Mouse (Mus musculus) ES-E14 (cell line): ENCODE data around the gene Szrd1.

ENCODE experiments used
- CHD2 ChIP-seq: IDR thresholded peaks from 2 replicates; pipeline ENCODE4 v1.6.1; 2014; ENCODE audit warnings: mild to moderate bottlenecking, low read depth, low read length, inconsistent platforms
- ZC3H11A ChIP-seq: IDR thresholded peaks from 2 replicates; pipeline ENCODE4 v1.6.1; 2012; ENCODE audit warnings: low read depth, mild to moderate bottlenecking, inconsistent platforms, low read length, borderline replicate concordance
- ZNF384 ChIP-seq: IDR thresholded peaks from 2 replicates; pipeline ENCODE4 v1.6.1; 2012; ENCODE audit warnings: low read depth, low read length, inconsistent platforms

- TF ChIP-seq ZC3H11A = no peak
- no peak for TF ChIP-seq CHD2
- no peak for TF ChIP-seq ZNF384
These were observed 17.9 kb upstream of the Szrd1 start for GRCm38 (mm10) chr4:141157485-141157884.
